Mouse (Mus musculus) intestine, postnatal 0 days (tissue): ENCODE measurements at regions not wholly inside any gene's neighbourhood (a gene's known extent, or its start where the extent isn't known, plus 50 kb on each side); places are given as distances from the start of the nearest gene placed in this dataset.
"Not testable (repeated sequence)": the region's sequence is repeated elsewhere in the genome, so short reads cannot be mapped to it uniquely, and the experiment has no call there.

Source experiments
- ATAC-seq: fragments of 200-750 bp; cut with Nextera tagmentation; 2 replicates; pipeline ENCODE4 v1.8.0; 2017; ENCODE audit warnings: mild to moderate bottlenecking, moderate TSS enrichment, moderate library complexity
- H3K27ac ChIP-seq: fragments of 300-500 bp; sonication (generic); 2 replicates; pipeline ENCODE4 v1.5.1; 2014; ENCODE audit warnings: mild to moderate bottlenecking, low read depth, low read length, moderate library complexity
- H3K27me3 ChIP-seq: fragments of 300-500 bp; sonication (generic); replicated peaks from 2 replicates; pipeline ENCODE4 v1.6.1; 2014; ENCODE audit warnings: low read length, mixed read lengths; ENCODE audit not compliant: control insufficient read depth, insufficient read depth
- H3K36me3 ChIP-seq: fragments of 300-500 bp; sonication (generic); 2 replicates; pipeline ENCODE4 v1.6.1; 2014; ENCODE audit warnings: mild to moderate bottlenecking, moderate library complexity; ENCODE audit not compliant: control insufficient read depth, insufficient read depth
- H3K4me1 ChIP-seq: fragments of 300-500 bp; sonication (generic); replicated peaks from 2 replicates; pipeline ENCODE4 v1.6.1; 2014; ENCODE audit warnings: antibody characterized with exemption, low read length, mixed read lengths; ENCODE audit not compliant: control insufficient read depth, insufficient read depth
- H3K4me2 ChIP-seq: fragments of 300-500 bp; sonication (generic); replicated peaks from 2 replicates; pipeline ENCODE4 v1.6.1; 2014; ENCODE audit warnings: low read depth, mild to moderate bottlenecking, moderate library complexity
- H3K4me3 ChIP-seq: fragments of 300-500 bp; sonication (generic); 2 replicates; pipeline ENCODE4 v1.5.1; 2014; ENCODE audit warnings: low read depth, low read length
- H3K9ac ChIP-seq: fragments of 300-500 bp; sonication (generic); 2 replicates; pipeline ENCODE4 v1.6.1; 2014; ENCODE audit warnings: mild to moderate bottlenecking, low read depth, low read length
- H3K9me3 ChIP-seq: fragments of 300-500 bp; sonication (generic); 2 replicates; pipeline ENCODE4 v1.6.1; 2016; ENCODE audit warnings: mixed run types; ENCODE audit not compliant: control insufficient read depth
- CTCF ChIP-seq: sonication (generic); IDR thresholded peaks from 2 replicates; pipeline ENCODE4 v1.5.1; 2016; ENCODE audit warnings: low read depth, mild to moderate bottlenecking, control low read depth, antibody characterized with exemption, moderate library complexity
- WGBS: fragments of 180-500 bp; shearing (Covaris S2); extraction: QIAGEN DNeasy Blood & Tissue Kit; methylation state at CpG from one replicate; pipeline ENCODE4 v1.1.7; 2014; 5-methylcytosine and 5-hydroxymethylcytosine counted together

DNA sequence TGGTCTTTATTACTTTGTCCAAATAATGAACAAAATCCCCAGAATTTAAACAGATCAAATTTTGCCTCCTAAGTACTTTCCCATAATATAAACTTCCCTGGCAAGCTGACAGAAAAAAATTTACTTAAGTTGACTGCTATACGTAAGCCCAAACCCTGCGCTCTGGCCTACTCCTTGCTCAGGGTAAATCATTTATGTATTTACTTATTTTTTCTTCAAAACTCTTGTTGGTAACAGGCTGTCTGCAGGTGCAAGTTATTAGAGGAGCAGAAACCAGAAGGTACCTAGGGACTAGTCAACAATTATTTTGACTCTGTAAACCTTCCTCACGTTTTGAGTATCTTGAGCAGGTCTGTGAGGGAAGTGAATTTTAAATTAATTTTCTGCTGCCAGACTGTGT, 2615.7 kb downstream of the Poteg start:
- no peak for TF ChIP-seq CTCF
- Histone ChIP-seq H3K4me2 (no peak overlapping the region), H3K27me3 (no peaks in the 10 kb centered on the region), H3K4me1 (no peaks in the 10 kb centered on the region), H3K27ac (no peak overlapping the region), H3K4me3 (no peak overlapping the region), H3K9me3 (no peaks in the 10 kb centered on the region), H3K9ac (no peak overlapping the region), H3K36me3 (no peaks in the 10 kb centered on the region)
- no peak for ATAC-seq
- WGBS, result 71% methylated on average over 3 of the region's 3 CpGs

DNA sequence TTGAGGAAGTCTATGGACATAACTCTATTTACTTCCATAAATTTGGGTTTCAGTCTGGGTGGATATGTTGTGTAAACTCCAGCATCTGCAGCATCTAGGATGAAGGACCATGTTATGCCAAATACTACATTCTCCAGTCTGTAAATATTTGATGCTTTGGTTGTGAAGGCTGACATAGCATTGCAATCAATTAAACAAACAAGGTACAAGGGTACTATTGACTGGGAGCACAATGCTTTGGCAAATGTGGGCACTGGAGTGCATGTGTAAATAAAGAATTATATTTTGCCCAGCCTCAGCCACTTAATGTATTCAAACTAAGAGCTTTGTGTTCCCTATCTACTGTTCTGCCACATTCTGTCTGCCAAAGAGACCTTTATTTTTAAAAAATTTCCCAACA, 2630.3 kb downstream of the Poteg start:
- Histone ChIP-seq H3K4me1 (no peaks in the 10 kb centered on the region), H3K9ac (no peak overlapping the region), H3K27ac (no peak overlapping the region), H3K9me3 (no peaks in the 10 kb centered on the region), H3K4me2 (no peak overlapping the region), H3K36me3 (no peaks in the 10 kb centered on the region), H3K27me3 (no peaks in the 10 kb centered on the region), H3K4me3 (no peak overlapping the region)
- ATAC-seq, result no peak
- no peak for TF ChIP-seq CTCF

DNA sequence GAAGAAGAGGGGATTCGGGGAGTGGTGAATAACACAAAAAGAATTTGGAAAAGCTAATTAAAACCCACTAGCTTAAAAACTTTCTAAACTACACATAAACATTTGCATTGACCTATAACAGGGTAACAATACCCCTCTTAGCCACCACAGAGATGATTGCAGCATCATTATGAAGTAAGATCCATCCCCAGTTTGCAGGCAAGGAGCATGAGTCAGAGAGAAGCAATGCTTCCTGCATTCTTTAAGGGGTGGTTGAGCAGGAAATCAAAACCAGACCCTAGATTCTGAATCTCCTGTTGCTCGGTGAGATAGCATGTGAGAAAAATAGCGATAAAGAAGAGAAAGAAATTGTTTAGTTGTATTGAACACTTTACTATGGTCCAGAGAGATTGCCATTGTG, 2680.3 kb downstream of the Poteg start:
- H3K9ac ChIP-seq, result no peak overlapping the region
- no peaks in the 10 kb centered on the region for H3K36me3 ChIP-seq
- H3K9me3 ChIP-seq, result no peaks in the 10 kb centered on the region
- H3K27me3 ChIP-seq, result no peaks in the 10 kb centered on the region
- ATAC-seq, result no peak
- 74% methylated on average over 3 of the region's 3 CpGs for WGBS
- H3K4me1 ChIP-seq, result no peaks in the 10 kb centered on the region
- no peak for TF ChIP-seq CTCF
- H3K4me2 ChIP-seq, result no peak overlapping the region
- no peak overlapping the region for H3K27ac ChIP-seq
- no peak overlapping the region for H3K4me3 ChIP-seq

DNA sequence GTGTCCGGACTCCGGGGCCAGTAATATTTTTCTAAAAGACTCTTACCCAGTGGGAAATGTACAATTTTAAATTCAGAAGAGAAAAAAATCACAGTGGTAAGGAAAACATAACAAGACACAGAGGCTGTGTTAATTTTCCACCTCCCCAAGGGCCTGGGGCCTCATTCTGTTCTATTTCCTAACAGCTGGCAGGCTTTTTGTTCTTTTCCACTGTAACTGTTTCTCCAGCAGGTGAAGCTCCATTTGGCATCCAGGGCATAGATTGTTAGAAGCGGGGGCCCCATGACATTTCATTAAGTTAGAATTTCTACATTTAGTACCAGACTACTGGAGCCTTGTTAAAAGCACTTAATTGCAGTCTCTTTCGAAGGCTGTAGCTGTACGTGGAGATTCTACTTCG, 2687.5 kb downstream of the Poteg start:
- no peak for TF ChIP-seq CTCF
- H3K9me3 ChIP-seq, result no peaks in the 10 kb centered on the region
- ATAC-seq, result no peak
- H3K4me3 ChIP-seq, result no peak overlapping the region
- 86% methylated on average over 6 of the region's 6 CpGs for WGBS
- H3K9ac ChIP-seq, result no peak overlapping the region
- H3K4me2 ChIP-seq, result no peak overlapping the region
- no peaks in the 10 kb centered on the region for H3K4me1 ChIP-seq
- H3K27ac ChIP-seq, result no peak overlapping the region
- no peaks in the 10 kb centered on the region for H3K36me3 ChIP-seq
- no peaks in the 10 kb centered on the region for H3K27me3 ChIP-seq

DNA sequence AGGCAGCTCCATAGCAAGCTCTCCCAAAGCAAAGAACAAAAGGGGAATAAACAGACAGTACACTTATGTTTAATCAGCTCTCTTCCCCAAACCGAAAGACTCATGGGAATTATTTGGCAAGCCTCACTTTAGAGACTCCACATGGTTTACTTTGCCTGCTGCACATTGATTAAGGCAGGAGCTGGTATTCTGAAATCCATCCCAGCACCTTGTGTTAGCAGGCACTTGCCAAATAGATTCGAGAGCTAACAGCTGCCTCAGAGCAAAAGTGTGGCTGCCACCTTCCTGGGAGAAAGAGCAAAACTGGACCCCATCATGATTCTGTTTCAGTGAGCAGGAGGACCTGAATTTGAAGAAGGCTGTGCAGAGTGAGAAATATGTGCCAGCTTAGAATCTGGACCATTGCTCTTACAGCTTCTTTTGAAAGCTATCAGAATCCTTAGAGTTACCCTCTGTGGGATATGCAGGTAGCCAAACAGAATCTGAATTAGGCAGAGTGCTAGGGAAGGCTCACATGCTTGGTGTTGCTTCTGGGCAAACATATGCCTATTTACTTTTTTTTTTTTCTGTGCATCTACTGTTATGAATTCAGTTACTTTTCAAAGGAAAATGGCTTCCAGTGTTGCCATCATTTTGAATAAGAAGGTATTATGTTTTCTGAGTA, 2703.8 kb downstream of the Poteg start:
- Histone ChIP-seq H3K27ac (no peak overlapping the region), H3K36me3 (no peaks in the 10 kb centered on the region), H3K4me1 (no peaks in the 10 kb centered on the region), H3K9ac (no peak overlapping the region), H3K4me2 (no peak overlapping the region), H3K4me3 (no peak overlapping the region), H3K9me3 (no peaks in the 10 kb centered on the region), H3K27me3 (no peaks in the 10 kb centered on the region)
- ATAC-seq, result no peak
- no peak for TF ChIP-seq CTCF
- WGBS, result 51% methylated on average over 2 of the region's 2 CpGs

DNA sequence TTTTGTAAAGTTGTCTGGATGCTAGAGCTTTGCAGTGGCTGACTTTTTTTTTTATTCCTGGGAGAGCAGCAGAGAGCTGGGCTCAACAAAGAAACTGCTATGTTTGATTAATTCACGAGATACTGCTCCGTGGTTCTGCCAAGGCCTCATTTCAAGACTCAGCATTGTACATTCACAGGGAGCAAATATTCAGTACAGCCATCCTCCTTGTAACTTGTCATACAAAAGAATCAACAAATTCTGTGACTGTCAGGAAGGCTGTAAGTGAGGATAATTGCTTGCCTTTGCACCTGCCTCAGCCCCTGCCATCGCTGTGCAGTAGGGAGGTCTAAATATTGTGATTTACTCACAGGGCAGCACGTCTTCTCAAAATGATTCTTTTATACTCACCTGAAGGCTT, 2705.5 kb downstream of the Poteg start:
- Histone ChIP-seq H3K36me3 (no peaks in the 10 kb centered on the region), H3K27me3 (no peaks in the 10 kb centered on the region), H3K4me2 (no peak overlapping the region), H3K4me3 (no peak overlapping the region), H3K9ac (no peak overlapping the region), H3K9me3 (no peaks in the 10 kb centered on the region), H3K4me1 (no peaks in the 10 kb centered on the region), H3K27ac (no peak overlapping the region)
- no peak for TF ChIP-seq CTCF
- ATAC-seq, result no peak
- WGBS, result 75% methylated on average over 4 of the region's 4 CpGs

DNA sequence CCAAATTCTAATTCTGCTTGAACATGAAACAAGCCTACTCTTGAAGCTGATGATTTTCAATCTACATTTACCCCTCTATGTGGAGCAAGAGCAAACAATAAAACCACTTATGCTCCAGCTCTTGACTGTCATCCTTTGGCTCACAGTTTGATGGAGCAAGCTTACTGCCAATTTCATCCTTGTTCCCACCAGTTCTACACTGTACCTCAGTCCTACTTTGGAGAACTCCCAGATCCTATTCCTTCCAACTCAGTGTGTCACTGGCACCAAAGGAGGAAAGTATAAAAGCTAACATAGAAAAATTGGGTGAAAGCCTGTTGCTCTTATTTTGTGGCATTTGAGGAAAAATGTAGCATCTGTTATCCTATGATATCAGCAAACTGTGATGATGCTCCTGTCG, 2724.4 kb downstream of the Poteg start:
- no peaks in the 10 kb centered on the region for H3K27me3 ChIP-seq
- no peak overlapping the region for H3K4me3 ChIP-seq
- no peak for ATAC-seq
- H3K9me3 ChIP-seq, result no peaks in the 10 kb centered on the region
- no peak for TF ChIP-seq CTCF
- no peak overlapping the region for H3K27ac ChIP-seq
- no peaks in the 10 kb centered on the region for H3K4me1 ChIP-seq
- H3K36me3 ChIP-seq, result no peaks in the 10 kb centered on the region
- H3K4me2 ChIP-seq, result no peak overlapping the region
- no peak overlapping the region for H3K9ac ChIP-seq
- 58% methylated on average over 1 of the region's 1 CpGs for WGBS

- not testable (repeated sequence) for ATAC-seq, H3K27ac ChIP-seq, H3K9ac ChIP-seq, H3K4me3 ChIP-seq, H3K4me2 ChIP-seq, H3K4me1 ChIP-seq, H3K27me3 ChIP-seq, H3K9me3 ChIP-seq, H3K36me3 ChIP-seq
Measured at GRCm38 (mm10) chr8:30202746-30203145, 2755.3 kb downstream of the Poteg start.
